Mouse (Mus musculus): ENCODE results near the gene Adgrf1. TPM values are rescaled to one million over a fixed set of nuclear protein-coding genes. Genes with fewer than 3 reads are reported as not detected.

The Adgrf1 gene
- total and polyA plus RNA-seq, 3 experiments: not detected

- no peaks in the 10 kb centered on the region for H3K79me2 ChIP-seq (ENCODE audit: control insufficient read depth, insufficient read depth, low read length, poor library complexity)
- no peak overlapping the region for H3K4me3 ChIP-seq (ENCODE audit: control insufficient read depth in 1 of 2, insufficient read depth in 1 of 2, low read depth in 2 of 2, low read length in 2 of 2)
- no peaks in the 10 kb centered on the region for H3K4me1 ChIP-seq (ENCODE audit: control insufficient read depth in 1 of 2, insufficient read depth in 2 of 2, low read length in 2 of 2)
- TF ChIP-seq RCOR1 (IDR thresholded peaks at IDR 0.05; ENCODE audit: low read depth, low read length): no peak
- no peak for TF ChIP-seq BHLHE40 (IDR thresholded peaks at IDR 0.05; ENCODE audit: borderline replicate concordance, low read depth, low read length)
- no peak for TF ChIP-seq E2F4 (IDR thresholded peaks at IDR 0.05; ENCODE audit: borderline replicate concordance, low read depth, low read length)
- no peak for TF ChIP-seq ZC3H11A (IDR thresholded peaks at IDR 0.05; ENCODE audit: low read depth, low read length)
- TF ChIP-seq CTCF (IDR thresholded peaks at IDR 0.05 in 2 of 3, conservative IDR thresholded peaks at IDR 0.05 in 1 of 3; ENCODE audit: control insufficient read depth in 1 of 3, insufficient read depth in 1 of 3, low read depth in 2 of 3, low read length in 3 of 3, poor library complexity in 1 of 3, severe bottlenecking in 1 of 3): no peak
- no peaks in the 10 kb centered on the region for H3K27me3 ChIP-seq (ENCODE audit: control insufficient read depth in 1 of 2, insufficient read depth in 2 of 2, low read length in 2 of 2)
- H3K27ac ChIP-seq (ENCODE audit: control insufficient read depth, low read depth, low read length): no peak overlapping the region
- H3K9me3 ChIP-seq (replicated peaks; ENCODE audit: insufficient read depth, low read length): no peaks in the 10 kb centered on the region
- H3K36me3 ChIP-seq (ENCODE audit: control insufficient read depth in 1 of 2, insufficient read depth in 2 of 2, low read length in 2 of 2): no peaks in the 10 kb centered on the region
- DNase-seq (ENCODE audit: low read depth, low spot score): no peak
- no peak overlapping the region for H3K9ac ChIP-seq (ENCODE audit: control insufficient read depth, low read depth, low read length, poor library complexity, severe bottlenecking)
These were observed 87.9 kb downstream of the Adgrf1 start for GRCm38 (mm10) chr17:43357902-43358539.

DNA sequence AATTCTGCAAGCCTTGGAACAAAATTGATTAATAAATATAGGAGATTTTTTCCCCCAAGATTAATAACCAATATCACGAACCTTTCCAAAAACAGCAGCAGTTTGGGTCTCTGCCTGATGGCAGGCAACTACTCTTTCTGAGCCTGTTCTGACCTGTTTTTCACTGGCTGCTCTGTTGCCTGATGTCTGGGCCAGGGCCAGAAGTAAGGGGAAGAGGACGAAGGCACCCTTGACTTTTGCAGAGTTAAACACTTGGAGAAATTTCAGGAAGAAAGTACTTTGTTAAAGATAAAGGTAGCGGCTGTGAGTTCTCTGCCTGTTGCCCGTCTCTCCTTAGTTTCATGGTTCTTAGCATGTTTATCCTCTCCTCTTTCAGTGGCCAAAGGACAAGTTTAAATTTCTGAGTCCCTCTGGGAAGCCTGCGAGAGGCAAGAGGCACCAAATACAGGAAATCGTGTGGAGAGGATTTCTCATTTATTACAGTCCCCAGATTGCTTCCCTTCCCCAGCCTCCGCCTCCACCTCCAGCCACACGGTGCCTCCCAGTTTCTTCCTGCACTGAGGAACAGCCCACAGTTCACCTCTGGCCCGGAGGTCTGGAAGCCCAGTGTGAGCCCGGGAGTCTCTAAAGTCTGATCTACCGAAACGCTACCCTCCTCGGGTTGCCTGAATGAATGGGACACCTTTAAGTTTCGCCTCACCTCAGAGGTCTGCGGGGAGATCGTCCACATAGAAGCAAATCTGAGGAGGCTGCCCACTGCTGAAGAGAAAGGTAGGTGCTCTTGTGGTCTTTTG lies 89.9 kb downstream of the Adgrf1 start, which contains the start of gene Adgrf5:
TSS of gene Adgrf5 (plus strand) at position 626 of the 794 bp plus-strand sequence.
- no peaks in the 10 kb centered on the region for H3K9me3 ChIP-seq (replicated peaks; ENCODE audit: insufficient read depth, low read length)
- no peak within 1 kb of the TSS for H3K4me3 ChIP-seq (ENCODE audit: control insufficient read depth in 1 of 2, insufficient read depth in 1 of 2, low read depth in 2 of 2, low read length in 2 of 2)
- H3K79me2 ChIP-seq (ENCODE audit: control insufficient read depth, insufficient read depth, low read length, poor library complexity): no peaks in the 10 kb centered on the region
- DNase-seq (ENCODE audit: low read depth, low spot score): no peak
- H3K4me1 ChIP-seq (ENCODE audit: control insufficient read depth in 1 of 2, insufficient read depth in 2 of 2, low read length in 2 of 2): no peaks in the 10 kb centered on the region
- no peak within 1 kb of the TSS for H3K9ac ChIP-seq (ENCODE audit: control insufficient read depth, low read depth, low read length, poor library complexity, severe bottlenecking)
- no peak within 1 kb of the TSS for H3K27ac ChIP-seq (ENCODE audit: control insufficient read depth, low read depth, low read length)
- H3K27me3 ChIP-seq (ENCODE audit: control insufficient read depth in 1 of 2, insufficient read depth in 2 of 2, low read length in 2 of 2): no peaks in the 10 kb centered on the region
- no peaks in the 10 kb centered on the region for H3K36me3 ChIP-seq (ENCODE audit: control insufficient read depth in 1 of 2, insufficient read depth in 2 of 2, low read length in 2 of 2)
- TF ChIP-seq ELF1 (IDR thresholded peaks at IDR 0.05; ENCODE audit: low read depth, low read length) (no peak), MAX (IDR thresholded peaks at IDR 0.05; ENCODE audit: low read length) (no peak), ETS1 (IDR thresholded peaks at IDR 0.05; ENCODE audit: low read depth, low read length) (no peak), USF1 (IDR thresholded peaks at IDR 0.05; ENCODE audit: low read depth, low read length) (no peak)

GRCm38 (mm10) chr17:43361021-43361420 lies 90.9 kb downstream of the Adgrf1 start:
- H3K4me3 ChIP-seq (ENCODE audit: control insufficient read depth in 1 of 2, insufficient read depth in 1 of 2, low read depth in 2 of 2, low read length in 2 of 2): no peak overlapping the region
- H3K36me3 ChIP-seq (ENCODE audit: control insufficient read depth in 1 of 2, insufficient read depth in 2 of 2, low read length in 2 of 2): no peaks in the 10 kb centered on the region
- no peaks in the 10 kb centered on the region for H3K4me1 ChIP-seq (ENCODE audit: control insufficient read depth in 1 of 2, insufficient read depth in 2 of 2, low read length in 2 of 2)
- TF ChIP-seq RAD21 (IDR thresholded peaks at IDR 0.05; ENCODE audit: low read depth, low read length) (no peak), ZNF384 (IDR thresholded peaks at IDR 0.05; ENCODE audit: low read depth, low read length) (no peak), USF2 (IDR thresholded peaks at IDR 0.05; ENCODE audit: borderline replicate concordance in 1 of 2, insufficient read depth in 1 of 2, low read depth in 1 of 2, low read length in 2 of 2) (no peak), USF1 (IDR thresholded peaks at IDR 0.05; ENCODE audit: low read depth, low read length) (no peak), E2F4 (IDR thresholded peaks at IDR 0.05; ENCODE audit: borderline replicate concordance, low read depth, low read length) (no peak), TCF12 (IDR thresholded peaks at IDR 0.05; ENCODE audit: low read depth, low read length) (no peak), ZC3H11A (IDR thresholded peaks at IDR 0.05; ENCODE audit: low read depth, low read length) (no peak), MAZ (IDR thresholded peaks at IDR 0.05; ENCODE audit: low read depth, low read length) (no peak), MAX (IDR thresholded peaks at IDR 0.05; ENCODE audit: low read length) (no peak), CHD2 (IDR thresholded peaks at IDR 0.05; ENCODE audit: low read length) (no peak), GATA1 (IDR thresholded peaks at IDR 0.05; ENCODE audit: low read depth, low read length) (no peak)
- no peaks in the 10 kb centered on the region for H3K79me2 ChIP-seq (ENCODE audit: control insufficient read depth, insufficient read depth, low read length, poor library complexity)
- H3K9ac ChIP-seq (ENCODE audit: control insufficient read depth, low read depth, low read length, poor library complexity, severe bottlenecking): no peak overlapping the region
- no peak overlapping the region for H3K27ac ChIP-seq (ENCODE audit: control insufficient read depth, low read depth, low read length)
- H3K27me3 ChIP-seq (ENCODE audit: control insufficient read depth in 1 of 2, insufficient read depth in 2 of 2, low read length in 2 of 2): no peaks in the 10 kb centered on the region
- H3K9me3 ChIP-seq (replicated peaks; ENCODE audit: insufficient read depth, low read length): no peaks in the 10 kb centered on the region
- no peak for DNase-seq (ENCODE audit: low read depth, low spot score)
